Mouse (Mus musculus) lung, postnatal 10 days (tissue): ENCODE results near the gene Rnd2.
"Not testable (repeated sequence)": the region's sequence is repeated elsewhere in the genome, so short reads cannot be mapped to it uniquely, and the experiment has no call there.

Source experiments
- DNase-seq: peaks from one replicate; pipeline ENCODE4 v3.0.0; 2021

The Rnd2 gene

DNA sequence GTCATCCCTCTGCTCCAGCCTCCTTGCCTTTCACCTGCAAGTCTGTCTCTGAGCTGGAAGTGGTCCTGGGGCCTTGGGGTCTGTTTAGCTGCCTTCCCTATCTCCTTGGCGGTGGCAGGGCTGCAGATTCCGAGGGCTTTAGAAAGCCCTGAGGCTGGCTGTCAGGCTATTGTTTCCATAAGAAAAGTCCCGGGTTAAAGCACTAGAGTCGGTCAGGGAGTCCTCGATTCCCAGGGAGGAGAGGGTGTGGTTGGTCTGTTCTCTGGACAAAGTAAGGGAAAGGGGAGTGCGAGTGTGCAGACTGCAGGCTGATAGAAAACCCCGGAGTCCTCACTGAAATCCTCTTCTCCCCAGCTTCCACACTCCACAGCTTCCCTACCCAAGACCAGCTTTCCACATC is 5.4 kb downstream of the Rnd2 start:
- no peak for DNase-seq

DNA sequence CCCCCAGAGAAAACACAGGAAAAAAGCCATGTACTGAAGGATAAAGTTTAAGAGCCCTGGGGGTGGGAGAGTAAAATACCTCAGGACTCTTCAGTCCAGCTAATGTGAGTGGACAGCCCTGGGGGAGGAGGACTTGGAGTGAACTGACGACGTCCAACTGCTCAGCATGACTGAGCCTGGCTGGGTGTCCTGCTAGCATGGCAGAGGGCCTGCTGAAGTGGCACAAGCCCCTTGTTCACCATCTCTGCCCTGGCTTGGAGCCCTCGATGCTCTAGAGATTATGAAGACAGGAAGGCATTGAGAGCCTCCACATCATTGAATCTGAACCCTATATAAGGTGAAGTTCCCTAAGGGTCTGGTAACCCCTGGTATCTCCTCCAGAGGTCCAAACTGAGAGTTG is 7.1 kb downstream of the Rnd2 start:
- no peak for DNase-seq

DNA sequence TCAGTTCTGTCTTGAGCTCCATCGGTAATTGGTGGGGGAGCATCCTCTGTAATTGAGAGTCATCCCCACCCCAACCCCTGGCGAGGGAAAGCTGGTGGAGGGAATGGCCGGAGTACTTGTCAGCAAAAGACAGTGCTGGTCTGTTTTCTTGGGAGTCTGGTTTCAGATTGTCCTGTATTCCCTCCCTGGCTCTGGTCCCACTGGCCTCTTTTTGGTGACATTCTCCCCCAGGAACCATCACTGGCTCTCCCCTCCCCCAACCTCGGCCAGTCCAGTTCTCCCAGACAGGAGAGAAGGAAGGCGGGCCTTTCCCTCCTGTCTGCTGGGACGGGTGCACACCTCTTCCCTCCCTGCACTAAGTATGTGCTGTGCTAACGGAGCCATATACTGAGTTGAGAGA is 7.5 kb downstream of the Rnd2 start:
- no peak for DNase-seq

DNA sequence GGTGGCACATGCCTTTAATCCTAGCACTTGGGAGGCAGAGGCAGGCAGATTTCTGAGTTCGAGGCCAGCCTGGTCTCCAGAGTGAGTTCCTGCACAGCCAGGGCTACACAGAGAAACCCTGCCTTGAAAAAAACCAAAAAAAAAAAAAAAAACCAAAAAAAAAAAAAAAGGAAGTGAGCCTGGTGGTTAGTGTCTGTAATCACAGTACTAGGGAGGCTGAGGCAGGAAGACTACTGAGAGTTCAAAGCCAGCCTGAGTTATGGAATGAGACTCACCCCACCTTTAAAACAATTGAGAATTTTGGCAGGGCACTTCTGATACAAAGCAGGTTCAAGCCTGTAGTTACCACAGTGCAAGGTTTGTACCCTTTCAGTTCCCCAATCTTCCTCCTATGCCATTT is 8.9 kb downstream of the Rnd2 start:
- not testable (repeated sequence) for DNase-seq

DNA sequence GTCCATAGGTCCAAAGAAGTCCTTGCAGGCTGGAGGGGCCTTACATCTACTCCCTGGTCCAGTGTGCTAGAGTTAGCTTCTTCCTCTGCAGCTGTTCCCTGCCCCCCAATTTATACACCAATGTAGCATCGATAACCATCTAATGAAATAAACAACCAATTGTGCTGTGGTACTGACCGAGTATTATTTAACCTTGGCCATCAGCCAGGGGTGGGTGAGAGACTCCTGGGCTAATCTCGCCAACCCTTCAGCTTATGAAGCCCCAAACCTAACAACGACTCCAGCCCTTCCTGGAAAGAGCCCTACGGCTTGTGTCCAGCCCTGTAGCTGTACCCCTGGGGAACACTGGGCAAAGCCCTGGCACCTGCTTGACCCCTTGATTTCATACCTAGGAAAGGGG is 9.5 kb downstream of the Rnd2 start:
- no peak for DNase-seq

DNA sequence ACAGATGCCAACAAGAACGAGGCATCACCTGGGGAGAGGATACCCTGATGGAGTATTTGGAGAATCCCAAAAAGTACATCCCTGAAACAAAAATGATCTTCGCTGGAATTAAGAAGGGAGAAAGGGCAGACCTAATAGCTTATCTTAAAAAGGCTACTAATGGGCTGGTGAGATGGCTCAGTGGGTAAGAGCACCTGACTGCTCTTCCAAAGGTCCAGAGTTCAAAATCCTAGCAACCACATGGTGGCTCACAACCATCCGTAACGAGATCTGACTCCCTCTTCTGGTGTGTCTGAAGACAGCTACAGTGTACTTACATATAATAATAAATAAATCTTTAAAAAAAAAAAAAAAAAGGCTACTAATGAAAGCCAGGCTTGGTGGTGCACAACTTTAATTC is 11.6 kb downstream of the Rnd2 start:
- not testable (repeated sequence) for DNase-seq

DNA sequence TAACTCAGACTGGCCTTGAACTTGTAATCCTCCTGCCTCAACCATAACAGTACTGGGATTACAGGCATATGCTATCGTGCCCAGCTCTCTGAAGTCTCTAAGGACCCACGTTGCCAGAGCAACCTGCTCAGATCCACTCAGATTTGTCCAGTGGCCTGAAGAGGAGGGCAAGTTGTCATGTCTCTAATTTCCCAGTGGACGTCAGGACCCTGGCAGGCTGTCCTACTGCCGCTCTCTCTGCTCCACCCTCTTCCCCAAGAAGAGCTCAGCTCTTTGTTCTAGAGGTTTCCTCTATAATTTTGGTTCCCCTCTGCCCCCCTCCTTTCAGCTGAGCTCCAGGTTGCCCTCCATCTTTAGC is 12.4 kb downstream of the Rnd2 start:
- DNase-seq: no peak

DNA sequence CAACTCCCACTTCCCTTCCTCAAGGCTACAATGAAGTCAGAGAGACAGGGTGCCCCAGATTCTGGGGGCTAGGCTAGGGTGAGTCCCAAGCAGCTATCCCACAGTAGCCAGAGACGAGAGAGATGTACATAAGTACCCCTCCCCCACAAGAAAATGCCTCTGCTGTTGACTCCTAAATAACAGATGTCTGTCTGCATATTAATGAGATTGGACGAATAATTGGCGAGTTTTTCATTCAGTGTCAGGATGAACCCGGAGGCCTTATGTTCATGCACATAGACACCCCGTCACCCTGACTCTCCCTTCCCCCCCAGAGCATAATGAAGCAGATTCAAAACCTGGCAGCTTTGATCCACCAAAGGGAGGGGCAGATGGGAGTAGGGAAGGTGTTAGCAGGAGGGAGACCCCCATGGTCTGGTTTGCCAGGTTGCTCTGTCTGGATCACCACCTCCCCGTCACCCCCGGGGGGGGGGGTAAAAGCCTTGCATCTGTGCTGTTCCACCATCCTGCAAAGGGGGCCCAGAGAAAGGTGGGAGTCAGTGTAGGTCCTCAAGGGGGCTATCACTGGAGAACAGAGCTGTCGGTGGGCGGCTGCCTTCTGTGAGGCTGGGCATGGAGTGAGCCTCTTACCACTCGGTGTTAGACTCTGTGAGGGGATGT is 12.9 kb downstream of the Rnd2 start:
- DNase-seq: no peak

DNA sequence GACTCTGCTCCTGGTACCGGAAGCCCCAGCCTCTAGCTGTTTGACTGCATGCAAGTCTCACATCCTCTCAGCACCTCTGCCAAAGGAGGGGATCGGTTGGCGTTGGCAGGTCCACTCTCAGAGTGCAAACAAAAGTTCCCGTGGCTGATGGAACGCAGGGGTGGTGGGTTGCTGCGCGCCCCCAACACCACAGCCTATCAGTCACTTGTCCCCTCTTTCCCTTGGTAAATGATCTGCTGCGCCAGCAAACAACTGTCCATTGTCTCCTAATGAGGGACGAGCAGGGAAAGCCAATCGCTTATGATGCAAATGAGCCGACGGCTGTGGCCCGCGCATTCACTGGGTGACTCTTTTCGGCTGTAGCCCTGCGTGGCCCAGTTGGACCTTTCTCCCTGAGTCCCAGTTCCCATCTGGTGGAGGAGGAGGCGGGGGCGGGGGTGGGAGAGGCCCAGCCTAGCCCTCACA is 14.4 kb downstream of the Rnd2 start:
- no peak for DNase-seq

DNA sequence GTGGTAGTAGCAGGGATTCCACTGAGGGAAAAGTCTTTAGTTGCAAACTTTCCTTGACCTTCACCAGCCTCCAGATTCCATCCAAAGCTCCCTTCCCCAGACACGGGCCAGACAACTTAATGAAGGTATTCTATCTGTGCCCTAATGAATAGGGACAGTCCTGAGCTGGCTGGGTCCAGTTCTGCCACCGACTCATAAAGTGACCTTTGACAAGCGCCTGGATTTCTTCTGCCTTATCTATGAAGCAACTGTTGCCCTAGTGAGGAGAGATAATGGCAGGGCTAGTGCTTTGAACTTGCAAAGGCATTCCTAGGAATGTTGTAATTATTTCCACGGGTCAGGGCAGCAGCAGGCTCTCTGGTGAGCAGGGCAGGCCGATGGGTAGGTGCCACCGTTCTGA is 16.1 kb downstream of the Rnd2 start:
- DNase-seq: no peak

DNA sequence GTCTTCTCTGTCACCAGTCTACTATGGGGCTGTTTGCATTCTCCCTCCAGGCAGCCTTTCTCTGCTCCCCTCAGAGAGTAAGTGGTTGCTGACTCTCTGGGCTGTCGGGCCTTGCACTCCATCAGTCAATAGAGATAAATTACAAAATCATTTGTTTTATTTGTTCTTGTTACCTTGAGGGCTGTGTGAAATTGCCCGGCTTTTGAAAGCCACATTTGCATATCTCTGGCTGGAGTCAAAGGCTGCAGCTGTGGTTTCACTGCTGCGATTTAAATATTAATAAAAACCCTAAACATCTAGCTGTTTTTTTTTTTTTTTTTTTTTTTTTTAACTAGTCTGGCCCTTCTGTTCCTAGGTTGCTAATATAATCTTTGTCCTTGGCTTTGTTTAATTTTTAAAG is 19.0 kb downstream of the Rnd2 start:
- no peak for DNase-seq

DNA sequence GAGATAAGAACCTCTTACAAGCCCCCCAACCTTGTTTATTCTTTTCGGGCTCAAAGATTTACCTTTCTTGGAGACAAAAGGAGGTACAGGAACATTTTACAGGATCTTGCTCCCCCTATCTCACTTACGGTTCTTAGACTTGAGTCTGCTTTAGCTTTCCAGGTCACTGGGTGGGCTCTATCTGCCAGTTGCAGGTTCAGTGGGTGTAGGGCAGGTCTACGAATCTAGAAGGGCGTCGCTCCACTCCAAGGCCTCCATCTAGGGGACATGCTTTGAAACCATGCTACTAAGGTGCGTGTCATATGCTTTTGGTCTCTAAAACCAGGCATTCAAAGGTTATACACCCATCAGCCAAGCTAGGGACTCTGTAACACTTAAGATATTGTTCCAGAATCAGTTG is 19.4 kb downstream of the Rnd2 start:
- DNase-seq: no peak

DNA sequence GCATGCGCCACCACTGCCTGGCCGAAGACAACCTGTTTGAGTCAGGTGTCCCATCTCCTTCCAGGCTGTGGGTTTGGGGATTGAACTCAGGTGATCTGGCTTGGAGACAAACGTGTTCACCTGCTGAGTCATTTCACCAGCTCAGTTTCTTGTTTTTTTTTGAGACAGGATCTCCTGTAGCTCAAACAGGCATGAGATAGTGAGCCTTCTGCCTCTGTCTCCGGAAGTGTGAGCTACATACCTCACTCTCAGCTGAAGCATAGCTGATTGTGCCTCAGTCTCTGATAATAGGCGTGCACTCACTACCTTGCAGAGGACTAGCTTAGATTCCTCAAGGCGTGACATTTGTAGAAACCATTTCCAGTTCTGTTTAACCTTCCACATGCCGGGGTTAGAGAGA is 20.0 kb downstream of the Rnd2 start:
- no peak for DNase-seq

DNA sequence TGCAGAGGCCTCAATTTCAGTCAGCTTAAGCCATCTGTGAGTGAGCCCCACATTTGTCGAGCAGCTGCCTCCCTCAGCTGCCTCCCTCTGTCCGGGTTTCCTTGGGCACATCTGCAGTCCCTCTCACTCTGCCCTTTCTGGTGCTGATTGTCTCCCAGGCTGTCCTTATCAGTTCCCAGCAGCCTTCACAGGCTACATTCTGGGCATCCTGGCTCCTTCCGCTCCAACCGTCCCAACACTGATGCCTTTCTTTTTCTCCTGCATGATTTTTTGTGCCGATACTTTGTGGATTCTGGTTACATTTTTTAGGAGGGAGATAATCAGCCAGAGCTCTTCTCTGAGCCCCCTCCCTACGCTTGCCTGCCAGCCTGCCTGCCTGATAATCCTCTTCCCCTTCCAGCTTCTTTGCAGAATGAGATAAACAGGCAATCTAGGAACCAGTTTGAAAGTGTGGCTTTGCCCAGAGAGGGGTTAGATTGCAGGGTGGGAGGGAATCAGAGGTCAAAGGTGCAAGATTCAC is 20.8 kb downstream of the Rnd2 start:
- DNase-seq: no peak

DNA sequence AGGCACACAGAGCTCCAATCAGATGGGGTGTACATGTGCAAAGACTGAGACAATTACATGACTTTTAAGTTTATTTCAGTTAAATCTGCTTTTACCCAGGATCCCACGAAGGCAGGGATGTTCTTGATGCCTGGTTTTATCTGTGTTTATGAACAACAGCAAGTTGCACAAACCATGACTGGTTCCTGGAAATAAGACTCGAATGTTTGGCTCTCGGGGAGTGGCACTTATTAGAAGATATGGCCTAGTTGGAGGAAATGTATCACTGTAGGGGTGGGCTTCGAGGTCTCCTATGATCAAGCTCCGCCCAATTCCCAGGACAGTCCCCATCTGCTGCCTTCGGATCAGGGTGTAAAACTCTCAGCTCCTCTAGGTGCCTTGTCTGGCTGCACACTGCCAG is 21.3 kb downstream of the Rnd2 start:
- DNase-seq: no peak

DNA sequence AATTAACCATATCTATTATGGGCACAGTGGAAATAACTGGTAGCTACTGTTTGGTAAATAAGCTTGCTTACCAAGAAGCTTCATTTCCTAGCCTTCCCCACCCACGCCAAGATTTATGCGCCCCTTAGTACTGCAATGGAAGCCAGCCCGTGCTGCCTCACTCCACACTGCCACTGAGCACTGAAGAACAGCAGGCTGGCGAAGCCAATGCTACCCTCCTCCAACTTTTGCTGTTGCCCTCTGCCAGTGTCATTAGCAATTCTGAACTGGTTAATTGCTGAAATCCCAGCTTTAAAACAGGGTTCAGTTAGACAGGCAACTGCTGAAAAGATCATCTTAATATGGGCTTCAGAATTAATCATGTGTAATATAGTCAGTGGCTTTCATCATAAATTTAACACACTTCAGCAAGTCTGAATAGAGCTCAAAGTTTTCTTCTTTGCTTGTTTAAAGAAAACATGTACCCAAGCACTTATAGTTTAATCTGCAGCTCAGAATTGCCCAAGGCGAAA is 41.5 kb downstream of the Rnd2 start:
- DNase-seq: no peak

DNA sequence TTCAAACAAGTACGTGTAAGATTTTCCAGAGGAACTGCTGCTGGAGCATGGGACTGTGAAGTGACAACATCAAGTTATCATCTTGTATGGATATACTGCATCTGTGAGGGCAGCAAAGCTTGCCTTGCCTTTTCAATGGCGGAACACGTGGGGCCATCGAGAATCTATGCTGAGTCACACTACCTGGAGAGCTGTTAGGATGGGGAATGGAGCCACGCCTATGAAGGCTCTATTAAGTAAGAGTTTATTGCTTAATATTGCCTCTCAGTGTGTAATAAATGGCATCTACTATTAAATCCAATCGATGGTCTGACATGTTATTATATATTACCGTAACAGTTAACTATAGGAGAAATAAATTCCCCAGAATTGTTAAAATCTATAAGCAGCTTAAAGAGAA is 42.3 kb downstream of the Rnd2 start:
- DNase-seq: no peak

DNA sequence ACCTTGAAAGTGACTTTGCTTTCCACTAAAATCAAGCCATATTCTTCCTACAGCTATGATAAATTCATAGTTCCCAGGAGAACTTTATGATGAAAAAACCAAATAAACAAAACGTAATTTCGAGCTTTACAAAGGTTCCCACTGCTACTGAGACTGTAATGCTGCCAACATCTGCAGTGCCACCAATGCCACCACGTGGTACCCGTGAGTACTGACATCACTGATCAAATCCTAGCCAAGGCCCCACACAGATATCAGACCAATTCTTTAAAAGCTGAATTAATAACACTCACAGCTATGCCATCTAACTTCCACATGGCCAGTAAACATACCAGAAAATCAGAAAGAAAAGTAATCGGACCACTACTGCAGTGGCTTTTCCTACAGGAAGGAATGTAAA is 54.1 kb downstream of the Rnd2 start:
- no peak for DNase-seq

DNA sequence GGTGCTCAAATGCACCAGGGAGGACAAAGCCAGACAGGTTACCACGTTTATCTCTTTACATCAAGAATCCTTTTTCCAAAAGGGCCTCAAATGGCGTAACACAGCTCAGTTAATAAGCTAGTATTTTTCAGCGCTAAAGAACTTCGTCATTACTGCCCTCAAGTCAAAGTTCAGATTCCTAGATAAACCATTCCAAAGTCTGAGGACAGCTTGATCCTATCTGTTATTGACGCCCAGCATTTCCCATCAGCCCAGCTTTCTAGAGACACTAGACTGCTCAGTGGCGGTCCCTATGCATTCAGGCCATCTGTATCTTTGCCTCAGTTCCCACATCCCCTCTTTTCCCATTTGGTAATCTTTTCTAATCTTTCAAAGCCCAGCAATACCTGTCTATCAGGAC is 54.6 kb downstream of the Rnd2 start:
- no peak for DNase-seq
